Mouse (Mus musculus): ENCODE measurements around the gene Cln3.

- TF ChIP-seq CTCF (IDR thresholded peaks at IDR 0.05; ENCODE audit: control insufficient read depth, insufficient read depth, insufficient read length) (no peak), FOSL1 (IDR thresholded peaks at IDR 0.05; ENCODE audit: insufficient read depth, low read length, poor library complexity, severe bottlenecking) (no peak)
Measured at GRCm38 (mm10) chr7:126628111-126628510, 42.5 kb upstream of the Cln3 start.

Data from C2C12 (cell line).